Mouse (Mus musculus): Measurements from ENCODE around the gene Mrpl33. TPM values are rescaled to one million over a fixed set of nuclear protein-coding genes. Genes with fewer than 3 reads are reported as not detected.
"Not testable (repeated sequence)": the region's sequence is repeated elsewhere in the genome, so short reads cannot be mapped to it uniquely, and the experiment has no call there.

Mrpl33 gene
- polyA plus RNA-seq, 2 experiments: 138 to 312 TPM

DNA sequence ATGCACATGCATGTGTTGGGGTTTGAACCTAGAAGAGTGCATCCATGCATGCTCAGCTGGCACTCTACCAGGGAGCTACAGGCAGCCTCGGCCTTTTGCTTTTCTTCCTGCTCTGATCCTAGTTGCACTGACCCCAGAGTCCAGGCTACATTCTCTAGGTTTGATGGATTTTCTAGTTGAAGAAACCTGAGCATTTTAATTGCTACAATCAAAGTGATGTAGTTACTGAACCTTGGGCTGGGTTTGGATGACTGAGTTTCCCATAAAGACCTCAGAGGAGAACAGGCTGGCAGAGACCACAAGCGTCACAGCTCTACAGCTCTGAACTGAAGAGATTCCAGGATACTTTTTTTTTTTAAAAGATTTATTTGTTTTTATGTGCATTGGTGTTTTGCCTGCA, 13.5 kb upstream of the Mrpl33 start:
- H3K9me3 ChIP-seq (ENCODE audit: control insufficient read depth, low read length): no peaks in the 10 kb centered on the region

GRCm38 (mm10) chr5:31585526-31585925, 11.2 kb upstream of the Mrpl33 start:
- WGBS: 91% methylated on average over 4 of the region's 4 CpGs
- no peak for TF ChIP-seq POLR2A (IDR thresholded peaks at IDR 0.05; ENCODE audit: borderline replicate concordance, extremely low read depth, insufficient read depth, insufficient read length)
- ATAC-seq (ENCODE audit: low FRiP score, low read depth): no peak

More for the DNA sequence above, 13.5 kb upstream of the Mrpl33 start:
- no peak for TF ChIP-seq POLR2A (IDR thresholded peaks at IDR 0.05; ENCODE audit: borderline replicate concordance, extremely low read depth, insufficient read depth, insufficient read length)
- H3K9ac ChIP-seq (ENCODE audit: low read depth, low read length, severe bottlenecking): no peak overlapping the region
- no peaks in the 10 kb centered on the region for H3K36me3 ChIP-seq (ENCODE audit: control insufficient read depth, insufficient read depth, low read length)
- no peak for ATAC-seq (ENCODE audit: low FRiP score, low read depth)
- no peak for DNase-seq (ENCODE audit: low spot score)
- WGBS: 64% methylated on average over 2 of the region's 2 CpGs
- H3K4me1 ChIP-seq (ENCODE audit: control insufficient read depth, insufficient read depth, low read length): no peaks in the 10 kb centered on the region
- H3K27ac ChIP-seq (replicated peaks; ENCODE audit: low read depth, low read length): no peak overlapping the region
- H3K27me3 ChIP-seq (ENCODE audit: control insufficient read depth, insufficient read depth, low read length): no peaks in the 10 kb centered on the region
- H3K4me3 ChIP-seq (replicated peaks; ENCODE audit: low read length): no peak overlapping the region
- no peak overlapping the region for H3K4me2 ChIP-seq (replicated peaks; ENCODE audit: low read depth, low read length, severe bottlenecking)

GRCm38 (mm10) chr5:31588016-31588415, 8.7 kb upstream of the Mrpl33 start:
- TF ChIP-seq POLR2A (IDR thresholded peaks at IDR 0.05; ENCODE audit: borderline replicate concordance, extremely low read depth, insufficient read depth, insufficient read length): no peak
- H3K4me1 ChIP-seq (ENCODE audit: control insufficient read depth, insufficient read depth, low read length): no peaks in the 10 kb centered on the region
- 44% methylated on average over 2 of the region's 2 CpGs for WGBS
- no peaks in the 10 kb centered on the region for H3K36me3 ChIP-seq (ENCODE audit: control insufficient read depth, insufficient read depth, low read length)
- no peaks in the 10 kb centered on the region for H3K9me3 ChIP-seq (ENCODE audit: control insufficient read depth, low read length)
- no peak overlapping the region for H3K4me2 ChIP-seq (replicated peaks; ENCODE audit: low read depth, low read length, severe bottlenecking)
- H3K4me3 ChIP-seq (replicated peaks; ENCODE audit: low read length): no peak overlapping the region
- DNase-seq (ENCODE audit: low spot score) (no peak), ATAC-seq (ENCODE audit: low FRiP score, low read depth) (no peak)
- H3K27me3 ChIP-seq (ENCODE audit: control insufficient read depth, insufficient read depth, low read length): no peaks in the 10 kb centered on the region
- no peak overlapping the region for H3K27ac ChIP-seq (replicated peaks; ENCODE audit: low read depth, low read length)
- no peak overlapping the region for H3K9ac ChIP-seq (ENCODE audit: low read depth, low read length, severe bottlenecking)

More at GRCm38 (mm10) chr5:31585526-31585925, 11.2 kb upstream of the Mrpl33 start:
- H3K27me3 ChIP-seq (ENCODE audit: control insufficient read depth, insufficient read depth, low read length): no peaks in the 10 kb centered on the region
- H3K4me2 ChIP-seq (replicated peaks; ENCODE audit: low read depth, low read length, severe bottlenecking): no peak overlapping the region
- no peak overlapping the region for H3K4me3 ChIP-seq (replicated peaks; ENCODE audit: low read length)
- DNase-seq (ENCODE audit: low spot score): no peak
- H3K4me1 ChIP-seq (ENCODE audit: control insufficient read depth, insufficient read depth, low read length): no peaks in the 10 kb centered on the region
- no peak overlapping the region for H3K27ac ChIP-seq (replicated peaks; ENCODE audit: low read depth, low read length)
- no peaks in the 10 kb centered on the region for H3K9me3 ChIP-seq (ENCODE audit: control insufficient read depth, low read length)
- H3K36me3 ChIP-seq (ENCODE audit: control insufficient read depth, insufficient read depth, low read length): no peaks in the 10 kb centered on the region
- no peak overlapping the region for H3K9ac ChIP-seq (ENCODE audit: low read depth, low read length, severe bottlenecking)

DNA sequence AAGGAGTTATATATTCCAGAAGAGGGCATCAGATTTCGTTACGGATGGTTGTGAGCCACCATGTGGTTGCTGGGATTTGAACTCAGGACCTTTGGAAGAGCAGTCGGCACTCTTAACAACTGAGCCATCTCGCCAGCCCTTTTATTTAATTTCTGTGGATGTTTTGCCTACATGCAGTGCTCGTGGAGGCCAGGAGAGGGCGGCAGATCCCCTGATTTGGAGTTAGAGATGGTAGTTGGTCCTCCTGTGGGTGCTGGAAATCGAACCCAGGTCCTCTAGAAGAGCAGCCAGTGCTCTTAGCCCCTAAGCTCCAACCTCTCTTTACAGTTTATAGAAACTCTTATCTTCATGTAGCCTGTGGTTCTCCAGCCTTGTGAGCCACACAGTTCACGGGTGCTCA, 8.1 kb upstream of the Mrpl33 start:
- H3K4me1 ChIP-seq (ENCODE audit: control insufficient read depth, insufficient read depth, low read length); H3K9ac ChIP-seq (ENCODE audit: low read depth, low read length, severe bottlenecking); H3K27me3 ChIP-seq (ENCODE audit: control insufficient read depth, insufficient read depth, low read length); H3K9me3 ChIP-seq (ENCODE audit: control insufficient read depth, low read length); H3K27ac ChIP-seq (replicated peaks; ENCODE audit: low read depth, low read length); H3K4me3 ChIP-seq (replicated peaks; ENCODE audit: low read length); ATAC-seq (ENCODE audit: low FRiP score, low read depth); DNase-seq (ENCODE audit: low spot score); H3K4me2 ChIP-seq (replicated peaks; ENCODE audit: low read depth, low read length, severe bottlenecking); H3K36me3 ChIP-seq (ENCODE audit: control insufficient read depth, insufficient read depth, low read length): not testable (repeated sequence)
- 81% methylated on average over 8 of the region's 8 CpGs for WGBS

- Histone ChIP-seq H3K4me3 (replicated peaks; ENCODE audit: low read length) (no peak overlapping the region), H3K27ac (replicated peaks; ENCODE audit: low read depth, low read length) (no peak overlapping the region), H3K9me3 (ENCODE audit: control insufficient read depth, low read length) (no peaks in the 10 kb centered on the region), H3K36me3 (ENCODE audit: control insufficient read depth, insufficient read depth, low read length) (no peaks in the 10 kb centered on the region), H3K4me2 (replicated peaks; ENCODE audit: low read depth, low read length, severe bottlenecking) (no peak overlapping the region), H3K9ac (ENCODE audit: low read depth, low read length, severe bottlenecking) (no peak overlapping the region), H3K27me3 (ENCODE audit: control insufficient read depth, insufficient read depth, low read length) (no peaks in the 10 kb centered on the region), H3K4me1 (ENCODE audit: control insufficient read depth, insufficient read depth, low read length) (no peaks in the 10 kb centered on the region)
- no peak for ATAC-seq (ENCODE audit: low FRiP score, low read depth)
- DNase-seq (ENCODE audit: low spot score): no peak
- 32% methylated on average over 14 of the region's 14 CpGs for WGBS
- no peak for TF ChIP-seq POLR2A (IDR thresholded peaks at IDR 0.05; ENCODE audit: borderline replicate concordance, extremely low read depth, insufficient read depth, insufficient read length)
These were observed 6.9 kb upstream of the Mrpl33 start for GRCm38 (mm10) chr5:31589711-31590319.

GRCm38 (mm10) chr5:31591122-31591521, 5.6 kb upstream of the Mrpl33 start:
- Histone ChIP-seq H3K4me2 (replicated peaks; ENCODE audit: low read depth, low read length, severe bottlenecking) (no peak overlapping the region), H3K27ac (replicated peaks; ENCODE audit: low read depth, low read length) (no peak overlapping the region), H3K4me1 (ENCODE audit: control insufficient read depth, insufficient read depth, low read length) (no peaks in the 10 kb centered on the region), H3K27me3 (ENCODE audit: control insufficient read depth, insufficient read depth, low read length) (no peaks in the 10 kb centered on the region), H3K9me3 (ENCODE audit: control insufficient read depth, low read length) (no peaks in the 10 kb centered on the region), H3K36me3 (ENCODE audit: control insufficient read depth, insufficient read depth, low read length) (no peaks in the 10 kb centered on the region), H3K4me3 (replicated peaks; ENCODE audit: low read length) (no peak overlapping the region), H3K9ac (ENCODE audit: low read depth, low read length, severe bottlenecking) (no peak overlapping the region)
- DNase-seq (ENCODE audit: low spot score) (no peak), ATAC-seq (ENCODE audit: low FRiP score, low read depth) (no peak)
- TF ChIP-seq POLR2A (IDR thresholded peaks at IDR 0.05; ENCODE audit: borderline replicate concordance, extremely low read depth, insufficient read depth, insufficient read length): no peak
- WGBS: 94% methylated on average over 7 of the region's 7 CpGs
